27 mouse cellular contexts compared by ENCODE assay signal in genomic region chr5:36297246-36297645, GRCm38 (mm10).
DNase-seq lines count a peak whose midpoint lies in the region; ATAC-seq and TF ChIP-seq lines count a peak whose summit lies in the region.
"Had no signal": no experiment of that assay in that cellular context is flagged by ENCODE, and none has a peak within 500 bp of the region (broad histone marks: within the 10 kb centered on the region; RNA-seq: fewer than 3 reads in every experiment).

No protein-coding gene starts in this region.

- TF ChIP-seq CTCF in lung, postnatal 0 days (IDR thresholded peaks at IDR 0.05), result no peak
- TF ChIP-seq CTCF in lung, adult 2 months (IDR thresholded peaks at IDR 0.05; ENCODE audit: insufficient read depth, low read length), result no peak

- no peak for TF ChIP-seq POLR2A in lung, adult 2 months (IDR thresholded peaks at IDR 0.05; ENCODE audit: borderline replicate concordance, extremely low read depth, low read depth, low read length)

- no peak overlapping the region for H3K4me2 ChIP-seq in heart, embryonic 12.5 days
- H3K4me2 ChIP-seq in heart, embryonic 16.5 days (ENCODE audit: low read depth, low read length), result no peak overlapping the region
- no peak overlapping the region for H3K4me2 ChIP-seq in lung, postnatal 0 days (replicated peaks; ENCODE audit: low read depth, low read length)
- H3K4me2 ChIP-seq: embryonic facial prominence, embryonic 12.5 days; embryonic facial prominence, embryonic 15.5 days; hindbrain, embryonic 13.5 days; intestine, embryonic 15.5 days had no signal

- no peaks in the 10 kb centered on the region for H3K36me3 ChIP-seq in heart, embryonic 12.5 days
- H3K36me3 ChIP-seq in heart, embryonic 16.5 days (ENCODE audit: control insufficient read depth, insufficient read depth), result no peaks in the 10 kb centered on the region
- no peaks in the 10 kb centered on the region for H3K36me3 ChIP-seq in lung, postnatal 0 days (ENCODE audit: insufficient read depth, low read length)
- H3K36me3 ChIP-seq: embryonic facial prominence, embryonic 12.5 days; embryonic facial prominence, embryonic 15.5 days; G1E; hindbrain, embryonic 10.5 days; hindbrain, embryonic 13.5 days; intestine, embryonic 15.5 days had no signal

- H3K27me3 ChIP-seq in heart, embryonic 12.5 days (replicated peaks), result 0 out of 2 replicates have a peak, but pooled peaks cover 3% of the 10 kb centered on the region
- H3K27me3 ChIP-seq in heart, embryonic 16.5 days (ENCODE audit: control insufficient read depth, insufficient read depth, low read length), result no peaks in the 10 kb centered on the region
- H3K27me3 ChIP-seq in lung, postnatal 0 days (replicated peaks; ENCODE audit: insufficient read depth, low read length), result no peaks in the 10 kb centered on the region
- H3K27me3 ChIP-seq: embryonic facial prominence, embryonic 12.5 days; embryonic facial prominence, embryonic 15.5 days; hindbrain, embryonic 13.5 days; intestine, embryonic 15.5 days; Patski had no signal

- peaks cover 60% of the 10 kb centered on the region for H3K4me1 ChIP-seq in heart, embryonic 12.5 days (replicated peaks)
- peaks cover 26% of the 10 kb centered on the region for H3K4me1 ChIP-seq in heart, embryonic 16.5 days (ENCODE audit: control insufficient read depth, insufficient read depth, low read length)
- H3K4me1 ChIP-seq in lung, postnatal 0 days (ENCODE audit: insufficient read depth, low read depth, low read length), result no peaks in the 10 kb centered on the region
- no peaks in the 10 kb centered on the region for H3K4me1 ChIP-seq in lung, adult 2 months (ENCODE audit: control insufficient read depth, insufficient read depth, low read length)

- no peak for TF ChIP-seq EP300 in lung, postnatal 0 days (IDR thresholded peaks at IDR 0.05)

- DNase-seq in heart, adult 18-20 months, result no peak
- no peak for DNase-seq in heart, adult 8-10 months (ENCODE audit: low spot score)
- peak; percentile 57 for DNase-seq in lung, postnatal 0 days (ENCODE audit: low spot score)
- no peak for DNase-seq in lung, adult 2 months
- DNase-seq in lung, postnatal 14 days, result peak; percentile 32
- DNase-seq in cerebellum, adult 11-12 months, result no peak
- DNase-seq: adrenal gland, postnatal 10 days; adrenal gland, postnatal 36 days; B cell, adult 2 months; cerebellum, adult 2 months; cerebellum, adult 9-11 months; cerebellum, postnatal 25 days; forebrain, postnatal 0 days; gastrocnemius, adult 2 months; gastrocnemius, postnatal 14 days; heart, adult 2 months had no signal

- peak overlapping the region; percentile 43; the same call in 1 of the 2 replicates for H3K27ac ChIP-seq in heart, embryonic 12.5 days (ENCODE audit: poor library complexity, severe bottlenecking)
- peak overlapping the region; percentile 9; the same call in 1 of the 2 replicates for H3K27ac ChIP-seq in heart, embryonic 16.5 days (ENCODE audit: low read length)
- H3K27ac ChIP-seq in lung, postnatal 0 days (ENCODE audit: low read length), result no peak overlapping the region
- H3K27ac ChIP-seq: embryonic facial prominence, embryonic 12.5 days; embryonic facial prominence, embryonic 15.5 days; gastrocnemius, adult 2 months; heart, adult 2 months; hindbrain, embryonic 13.5 days; intestine, embryonic 15.5 days had no signal

- ATAC-seq in heart, embryonic 12.5 days (ENCODE audit: insufficient number of reproducible peaks, low FRiP score), result no peak
- no peak for ATAC-seq in heart, embryonic 16.5 days (replicated peaks; ENCODE audit: extremely low read depth, insufficient read depth, low FRiP score)
- ATAC-seq in lung, postnatal 0 days, result 0 out of 2 replicates have a peak, but pooled peaks have one; percentile 22
- ATAC-seq: forebrain, embryonic 14.5 days; forebrain, postnatal 0 days; hindbrain, embryonic 16.5 days; intestine, embryonic 15.5 days; Patski had no signal

- H3K9ac ChIP-seq in heart, embryonic 12.5 days, result no peak overlapping the region
- no peak overlapping the region for H3K9ac ChIP-seq in heart, embryonic 16.5 days (ENCODE audit: low read length)
- no peak overlapping the region for H3K9ac ChIP-seq in lung, postnatal 0 days (replicated peaks; ENCODE audit: low read depth)
- H3K9ac ChIP-seq: embryonic facial prominence, embryonic 12.5 days; embryonic facial prominence, embryonic 15.5 days; forebrain, postnatal 0 days; hindbrain, embryonic 13.5 days; intestine, embryonic 15.5 days had no signal

- 28% methylated on average over 4 of the region's 4 CpGs for WGBS in heart, embryonic 12.5 days
- 42% methylated on average over 4 of the region's 4 CpGs for WGBS in heart, embryonic 16.5 days
- WGBS in lung, postnatal 0 days, result 38% methylated on average over 4 of the region's 4 CpGs
- 48% methylated on average over 4 of the region's 4 CpGs for WGBS in lung, adult 2 months

- H3K9me3 ChIP-seq in heart, embryonic 12.5 days (replicated peaks), result no peaks in the 10 kb centered on the region
- no peaks in the 10 kb centered on the region for H3K9me3 ChIP-seq in heart, embryonic 16.5 days (replicated peaks; ENCODE audit: control insufficient read depth, low read length)
- no peaks in the 10 kb centered on the region for H3K9me3 ChIP-seq in lung, postnatal 0 days (ENCODE audit: low read length)
- H3K9me3 ChIP-seq: embryonic facial prominence, embryonic 12.5 days; embryonic facial prominence, embryonic 15.5 days; G1E; hindbrain, embryonic 10.5 days; hindbrain, embryonic 13.5 days; intestine, embryonic 15.5 days had no signal

- no peak overlapping the region for H3K4me3 ChIP-seq in heart, embryonic 12.5 days
- no peak overlapping the region for H3K4me3 ChIP-seq in heart, embryonic 16.5 days (ENCODE audit: low read length)
- no peak overlapping the region for H3K4me3 ChIP-seq in lung, postnatal 0 days (ENCODE audit: low read depth, low read length)
- H3K4me3 ChIP-seq in lung, adult 2 months (replicated peaks; ENCODE audit: extremely low read depth, low read depth, low read length), result no peak overlapping the region
- H3K4me3 ChIP-seq: embryonic facial prominence, embryonic 12.5 days; embryonic facial prominence, embryonic 15.5 days; gastrocnemius, adult 2 months; heart, adult 2 months; hindbrain, embryonic 10.5 days; hindbrain, embryonic 13.5 days; intestine, embryonic 15.5 days had no signal

Comparison
In these comparisons a context has a peak if more than half of its experiments do, and no peak if none do; other contexts are left out.
1. DNase-seq: peak in lung, postnatal 0 days (single experiment) and lung, postnatal 14 days (single experiment); none in heart, adult 18-20 months (0 of 2), heart, adult 8-10 months (single experiment), lung, adult 2 months (single experiment) and cerebellum, adult 11-12 months (single experiment).